Mouse (Mus musculus): ENCODE data around the gene Stk32b.

Gene Stk32b

GRCm38 (mm10) chr5:37716505-37717372, at the start of gene Stk32b:
TSS of gene Stk32b (minus strand) at chr5:37717171.
- DNase-seq (ENCODE audit: extremely low spot score), result peak; percentile 70

- DNase-seq (ENCODE audit: extremely low spot score), result peak; percentile 24
Measured at GRCm38 (mm10) chr5:37765851-37766250, 48.9 kb upstream of the Stk32b start.

- DNase-seq (ENCODE audit: extremely low spot score), result no peak
Measured at GRCm38 (mm10) chr5:37762046-37762445, 45.1 kb upstream of the Stk32b start.

GRCm38 (mm10) chr5:37753366-37753765, 36.4 kb upstream of the Stk32b start:
- no peak for DNase-seq (ENCODE audit: extremely low spot score)

GRCm38 (mm10) chr5:37752027-37752967, 35.3 kb upstream of the Stk32b start:
- peak; percentile 65 for DNase-seq (ENCODE audit: extremely low spot score)

- no peak for DNase-seq (ENCODE audit: extremely low spot score)
Measured at GRCm38 (mm10) chr5:37743889-37744707, 27.1 kb upstream of the Stk32b start.

- DNase-seq (ENCODE audit: extremely low spot score), result no peak
Measured at GRCm38 (mm10) chr5:37736213-37736612, 19.2 kb upstream of the Stk32b start.

GRCm38 (mm10) chr5:37735224-37735623, 18.3 kb upstream of the Stk32b start, which contains the start of gene Cytl1:
TSS of gene Cytl1 (plus strand) at chr5:37735519.
- DNase-seq (ENCODE audit: extremely low spot score), result no peak

GRCm38 (mm10) chr5:37730781-37731180, 13.8 kb upstream of the Stk32b start:
- DNase-seq (ENCODE audit: extremely low spot score), result no peak

- no peak for DNase-seq (ENCODE audit: extremely low spot score)
Measured at GRCm38 (mm10) chr5:37725220-37725886, 8.4 kb upstream of the Stk32b start.

GRCm38 (mm10) chr5:37720670-37721069, 3.7 kb upstream of the Stk32b start:
- peak; percentile 2 for DNase-seq (ENCODE audit: extremely low spot score)

- peak; percentile 66 for DNase-seq (ENCODE audit: extremely low spot score)
Measured at GRCm38 (mm10) chr5:37717384-37717963, 503 bp upstream of the Stk32b start.

- no peak for DNase-seq (ENCODE audit: extremely low spot score)
Measured at GRCm38 (mm10) chr5:37709257-37709904, 7.6 kb downstream of the Stk32b start.

- DNase-seq (ENCODE audit: extremely low spot score), result no peak
Measured at GRCm38 (mm10) chr5:37708124-37708523, 8.8 kb downstream of the Stk32b start.

- no peak for DNase-seq (ENCODE audit: extremely low spot score)
Measured at GRCm38 (mm10) chr5:37704962-37705361, 12.0 kb downstream of the Stk32b start.

GRCm38 (mm10) chr5:37699757-37700156, 17.2 kb downstream of the Stk32b start:
- DNase-seq (ENCODE audit: extremely low spot score), result no peak

GRCm38 (mm10) chr5:37697286-37697685, 19.7 kb downstream of the Stk32b start:
- no peak for DNase-seq (ENCODE audit: extremely low spot score)

- peak; percentile 4 for DNase-seq (ENCODE audit: extremely low spot score)
Measured at GRCm38 (mm10) chr5:37695773-37696172, 21.2 kb downstream of the Stk32b start.

GRCm38 (mm10) chr5:37692759-37693158, 24.2 kb downstream of the Stk32b start:
- no peak for DNase-seq (ENCODE audit: extremely low spot score)

- DNase-seq (ENCODE audit: extremely low spot score), result no peak
Measured at GRCm38 (mm10) chr5:37670781-37671180, 46.2 kb downstream of the Stk32b start.

Measured in embryo, embryonic 9.5 days (tissue).